Mouse (Mus musculus): ENCODE data around the gene Slc25a26.

Slc25a26 gene

DNA sequence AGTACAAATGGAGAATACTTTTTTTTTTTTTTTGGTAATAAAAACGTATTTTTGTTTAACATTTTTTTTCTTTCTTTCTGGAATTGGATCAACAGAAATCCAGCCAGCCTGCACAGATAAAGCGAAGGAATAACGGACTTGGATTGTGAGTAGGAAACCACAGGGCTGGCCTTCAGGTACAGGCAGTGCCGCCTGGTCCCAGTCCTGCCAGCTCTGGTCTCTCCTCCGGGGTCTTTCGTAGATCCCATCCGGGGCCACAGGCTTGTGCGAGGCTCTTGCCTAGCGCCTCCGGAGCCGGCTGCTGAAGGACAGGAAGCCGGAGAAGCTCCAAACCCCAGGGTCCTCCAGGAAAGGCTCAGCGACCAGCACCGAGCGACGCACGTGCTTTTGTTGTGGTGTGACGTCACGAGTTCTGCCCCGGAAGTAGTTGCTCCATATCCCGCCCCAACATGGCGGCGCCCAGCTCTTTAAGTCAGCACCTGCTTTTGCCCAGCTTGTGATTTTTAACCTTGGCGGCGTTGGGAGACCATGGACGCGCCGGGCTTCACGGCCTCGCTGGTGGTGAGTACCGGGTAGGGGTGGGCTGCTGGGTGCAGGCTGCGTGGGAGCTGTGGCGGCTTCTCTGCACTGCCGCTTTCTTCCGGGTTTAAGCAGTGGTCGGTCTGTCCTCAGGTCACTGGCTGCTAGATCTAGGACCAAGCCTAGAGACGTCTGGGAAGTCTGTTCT, at the start of gene Slc25a26:
Gene Slc25a26, plus strand, starts transcription at position 435 of the 727 bp plus-strand sequence.
- peak; percentile 55 for DNase-seq (ENCODE audit: low spot score)

- DNase-seq (ENCODE audit: low spot score) = no peak
These were observed 35.9 kb upstream of the Slc25a26 start for GRCm38 (mm10) chr6:94464037-94464891.

DNA sequence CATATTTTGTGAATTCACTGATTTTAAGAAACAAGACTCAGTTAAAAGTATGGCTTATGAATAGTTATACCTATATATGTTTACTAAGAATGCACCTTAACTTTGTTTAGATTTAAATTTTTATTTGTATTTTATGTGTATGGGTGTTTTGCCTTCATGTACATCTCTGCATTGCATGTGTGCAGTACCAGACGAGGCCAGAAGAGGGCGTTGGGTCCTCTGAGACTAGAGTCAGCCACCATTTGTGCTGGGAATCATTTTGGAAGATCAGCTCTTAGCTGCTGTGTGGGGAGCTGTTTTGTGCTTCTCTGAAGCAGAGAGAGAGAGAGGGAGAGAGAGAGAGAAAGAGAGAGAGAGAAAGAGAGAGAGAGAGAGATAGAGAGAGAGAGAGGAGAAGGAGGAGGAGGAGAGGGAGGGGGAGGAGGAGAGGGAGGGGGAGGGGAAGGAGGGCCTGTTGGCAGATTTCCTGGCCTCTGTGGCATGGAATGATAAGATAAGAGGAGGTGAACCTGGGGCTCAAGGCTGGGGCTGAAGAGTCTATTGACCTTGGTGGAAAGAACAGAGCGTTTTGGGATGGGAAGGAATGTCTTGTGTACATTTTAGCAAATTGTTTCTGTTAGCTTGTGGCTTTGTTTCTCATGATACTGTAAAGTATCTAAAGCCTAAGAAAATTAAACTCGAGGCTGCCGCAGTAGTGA, 33.5 kb upstream of the Slc25a26 start:
- no peak for DNase-seq (ENCODE audit: low spot score)

GRCm38 (mm10) chr6:94492739-94493138, 7.4 kb upstream of the Slc25a26 start:
- DNase-seq (ENCODE audit: low spot score) = no peak

DNA sequence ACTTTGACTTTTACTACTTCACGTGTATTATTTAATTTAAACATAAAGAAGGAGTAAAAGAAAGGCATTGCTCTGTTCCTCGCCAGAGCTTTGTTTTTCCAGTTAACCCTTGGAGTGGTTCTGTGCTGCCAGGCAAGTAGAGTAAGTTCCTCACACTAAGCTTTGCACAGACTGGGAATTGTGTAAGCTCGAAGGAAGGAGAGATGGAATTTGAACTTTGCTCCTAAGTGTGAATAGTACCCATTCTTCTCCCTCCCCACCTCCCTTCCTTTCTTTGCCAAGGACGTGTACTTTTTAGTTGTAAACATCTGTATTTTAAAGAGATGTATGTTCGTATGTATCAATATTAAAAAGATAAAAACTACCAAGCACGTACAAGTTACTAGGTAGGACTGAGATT, 3.8 kb downstream of the Slc25a26 start:
- DNase-seq (ENCODE audit: low spot score) = no peak

DNA sequence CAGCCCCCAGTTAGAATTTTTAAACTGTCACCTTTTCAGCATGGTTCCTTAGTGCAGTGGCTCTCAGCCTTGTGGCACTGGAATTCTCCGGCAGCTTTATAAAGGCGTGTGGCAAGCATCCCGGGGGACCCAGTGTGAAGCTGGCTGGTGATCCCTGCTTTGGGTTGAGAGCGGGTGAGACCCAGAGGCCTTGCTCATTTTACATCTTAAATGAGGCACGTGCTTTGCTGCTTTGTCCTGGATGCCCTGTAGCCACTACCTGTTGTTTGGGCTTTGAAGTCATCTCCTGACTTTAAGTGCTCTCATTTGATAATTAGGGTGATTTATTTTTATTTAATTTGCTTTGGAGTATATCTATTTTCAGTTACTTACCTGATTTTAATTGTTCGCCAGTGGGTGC, 7.8 kb downstream of the Slc25a26 start:
- no peak for DNase-seq (ENCODE audit: low spot score)

GRCm38 (mm10) chr6:94508807-94509206, 8.7 kb downstream of the Slc25a26 start:
- DNase-seq (ENCODE audit: low spot score) = no peak

GRCm38 (mm10) chr6:94509220-94509619, 9.1 kb downstream of the Slc25a26 start:
- DNase-seq (ENCODE audit: low spot score) = no peak

DNA sequence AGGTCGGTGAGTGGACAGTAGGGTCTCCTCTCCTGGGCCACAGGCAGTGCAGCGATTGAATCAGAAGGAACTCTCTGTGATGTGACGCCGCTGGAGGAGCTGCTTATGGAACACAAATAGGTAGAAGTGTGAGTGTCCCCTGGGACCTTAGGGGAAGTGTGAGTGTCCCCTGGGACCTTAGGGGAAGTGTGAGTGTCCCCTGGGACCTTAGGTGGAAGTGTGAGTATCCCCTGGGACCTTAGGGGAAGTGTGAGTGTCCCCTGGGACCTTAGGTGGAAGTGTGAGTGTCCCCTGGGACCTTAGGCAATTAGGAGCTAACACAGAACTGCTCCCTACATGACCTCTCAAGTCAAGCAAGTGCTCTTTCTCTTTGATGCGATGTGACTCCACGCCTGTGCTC, 18.0 kb downstream of the Slc25a26 start:
- DNase-seq (ENCODE audit: low spot score) = no peak

DNA sequence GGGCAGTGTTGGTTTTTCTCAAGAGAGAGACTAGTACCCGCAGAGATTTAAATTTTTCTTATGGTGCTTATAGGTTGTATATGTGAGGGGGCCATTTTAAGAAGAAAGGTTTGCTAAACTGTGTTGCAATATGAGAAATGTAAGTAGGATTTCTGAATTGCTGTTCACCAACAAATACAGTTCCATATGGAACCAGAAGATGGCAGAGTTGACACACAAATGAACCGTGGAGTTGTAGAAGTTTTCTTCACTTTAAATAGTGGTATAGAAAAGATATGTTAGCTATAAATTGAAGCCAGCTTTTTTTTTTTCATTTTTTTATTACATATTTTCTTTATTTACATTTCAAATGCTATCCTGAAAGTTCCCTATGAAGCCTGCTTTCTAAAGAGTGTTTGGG, 24.2 kb downstream of the Slc25a26 start:
- no peak for DNase-seq (ENCODE audit: low spot score)

- DNase-seq (ENCODE audit: low spot score) = no peak
These were observed 30.6 kb downstream of the Slc25a26 start for GRCm38 (mm10) chr6:94530756-94531155.

DNA sequence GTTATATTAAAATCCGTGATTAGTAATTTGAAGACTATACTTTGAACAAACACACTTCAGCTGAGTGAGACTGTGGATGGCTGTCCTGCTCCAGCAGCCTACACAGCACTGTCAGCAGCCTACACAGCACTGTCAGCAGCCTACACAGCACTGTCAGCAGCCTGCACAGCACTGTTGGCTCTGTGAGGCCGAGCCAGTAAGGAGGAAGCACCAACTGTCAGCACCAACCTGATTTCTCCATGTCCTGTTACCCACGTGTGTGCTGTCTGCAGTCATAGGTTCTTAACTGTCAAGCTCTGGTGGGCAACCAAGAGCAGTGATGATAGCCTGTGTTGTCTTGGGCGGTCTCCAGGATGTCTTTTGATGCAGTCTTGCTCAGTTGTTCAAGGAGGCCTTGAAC, 32.0 kb downstream of the Slc25a26 start:
- no peak for DNase-seq (ENCODE audit: low spot score)

DNA sequence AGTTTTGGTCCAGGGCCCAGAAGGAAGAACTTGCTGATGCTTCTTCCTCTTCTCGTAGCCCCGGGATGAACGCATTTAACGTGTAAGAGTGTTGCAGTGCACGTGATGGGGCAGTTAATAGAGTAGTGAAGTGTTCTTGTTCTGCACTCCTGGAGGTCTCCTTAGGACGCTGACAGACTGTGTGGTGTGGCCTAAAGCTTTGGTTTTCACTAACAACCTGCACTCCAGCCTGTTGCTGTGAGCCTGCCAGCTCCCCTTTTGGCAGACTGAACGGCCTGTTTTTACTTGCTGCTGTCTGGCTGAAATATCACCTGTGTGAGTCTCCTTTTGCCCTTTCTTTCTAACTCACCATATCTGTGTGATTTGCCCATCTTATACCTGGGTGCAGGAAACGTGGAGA, 36.3 kb downstream of the Slc25a26 start:
- no peak for DNase-seq (ENCODE audit: low spot score)

DNA sequence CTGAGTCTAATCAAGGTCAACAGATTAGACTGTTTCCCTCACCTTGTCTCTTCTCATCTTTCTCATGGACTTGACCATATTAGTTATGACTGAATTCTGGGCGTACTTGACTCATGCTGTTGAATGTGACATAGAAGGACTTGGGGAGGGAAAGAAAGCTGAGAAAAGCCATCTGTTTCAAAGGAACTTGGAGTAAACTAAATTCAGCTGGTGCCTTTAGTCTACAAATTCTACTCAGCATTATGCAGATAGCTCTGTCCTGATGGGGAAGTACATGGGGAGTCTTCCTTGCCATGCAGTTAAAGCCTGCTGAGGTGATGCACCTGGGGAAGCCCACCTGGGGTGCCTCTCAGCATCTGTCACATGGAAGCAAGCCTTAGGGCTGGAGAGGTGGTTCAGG, 37.5 kb downstream of the Slc25a26 start:
- no peak for DNase-seq (ENCODE audit: low spot score)

DNA sequence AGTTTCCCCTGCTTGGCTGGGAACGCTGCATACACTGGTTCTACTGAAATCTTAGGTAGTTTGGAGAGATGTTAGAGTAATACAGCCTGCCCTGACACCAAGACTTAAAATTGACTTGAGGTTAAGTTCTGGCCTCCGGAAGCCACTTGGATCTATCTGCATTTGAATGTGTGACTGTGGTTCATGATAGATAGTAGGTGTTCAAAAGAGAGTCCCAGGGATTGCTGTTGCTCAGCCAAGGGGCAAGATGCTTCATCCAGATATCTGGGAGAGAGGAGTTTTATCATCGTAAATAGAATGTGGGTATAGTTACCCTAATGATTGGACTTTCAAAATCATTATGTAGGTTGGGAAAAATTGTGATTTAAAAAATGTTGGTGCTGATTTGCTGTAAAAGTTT, 40.0 kb downstream of the Slc25a26 start:
- DNase-seq (ENCODE audit: low spot score) = no peak

- no peak for DNase-seq (ENCODE audit: low spot score)
These were observed 40.5 kb downstream of the Slc25a26 start for GRCm38 (mm10) chr6:94540615-94541014.

- no peak for DNase-seq (ENCODE audit: low spot score)
These were observed 41.0 kb downstream of the Slc25a26 start for GRCm38 (mm10) chr6:94541133-94541532.

GRCm38 (mm10) chr6:94541854-94542253, 41.7 kb downstream of the Slc25a26 start:
- no peak for DNase-seq (ENCODE audit: low spot score)

GRCm38 (mm10) chr6:94543902-94544840, 44.0 kb downstream of the Slc25a26 start:
- DNase-seq (ENCODE audit: low spot score) = no peak

GRCm38 (mm10) chr6:94547239-94547638, 47.1 kb downstream of the Slc25a26 start:
- no peak for DNase-seq (ENCODE audit: low spot score)

DNA sequence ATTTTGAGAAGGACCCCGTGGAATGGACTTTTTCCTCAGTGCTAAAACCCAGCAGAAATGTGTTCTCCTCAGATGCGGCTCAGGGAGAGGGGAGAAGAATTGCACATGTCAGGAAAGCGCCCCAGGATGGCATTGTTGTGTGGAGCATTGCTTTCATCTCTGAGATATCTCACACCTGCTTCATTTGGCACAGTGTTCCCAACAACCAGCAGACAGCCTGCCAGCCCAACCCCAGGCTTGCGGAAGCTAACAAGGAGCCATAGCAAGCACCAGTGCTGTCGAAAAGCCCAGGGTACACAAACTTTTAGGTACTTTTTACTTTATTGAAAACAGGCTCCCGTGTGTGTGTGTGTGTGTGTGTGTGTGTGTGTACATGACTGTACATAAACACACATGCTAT, 50.2 kb downstream of the Slc25a26 start:
- no peak for DNase-seq (ENCODE audit: low spot score)

DNA sequence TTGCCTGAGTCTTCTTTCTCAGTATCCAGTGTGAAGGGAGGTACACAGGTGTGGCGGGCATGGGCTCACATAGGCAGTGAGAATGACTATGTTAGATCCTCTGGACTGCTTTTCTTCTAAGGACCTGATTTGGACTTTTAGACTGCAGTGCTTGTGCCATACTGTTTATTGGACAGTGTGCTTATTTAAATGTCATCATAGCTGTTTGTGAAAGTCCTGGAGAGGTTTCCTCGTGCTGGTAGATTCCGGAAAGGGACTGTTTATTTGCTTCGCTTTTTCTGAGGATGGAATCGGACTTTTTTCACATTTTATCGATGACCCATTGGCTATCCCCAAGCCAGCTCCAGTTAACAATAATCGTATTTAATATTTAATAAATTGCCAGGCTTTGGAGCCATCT, 50.7 kb downstream of the Slc25a26 start:
- DNase-seq (ENCODE audit: low spot score) = no peak
